In the genomic region with DNA sequence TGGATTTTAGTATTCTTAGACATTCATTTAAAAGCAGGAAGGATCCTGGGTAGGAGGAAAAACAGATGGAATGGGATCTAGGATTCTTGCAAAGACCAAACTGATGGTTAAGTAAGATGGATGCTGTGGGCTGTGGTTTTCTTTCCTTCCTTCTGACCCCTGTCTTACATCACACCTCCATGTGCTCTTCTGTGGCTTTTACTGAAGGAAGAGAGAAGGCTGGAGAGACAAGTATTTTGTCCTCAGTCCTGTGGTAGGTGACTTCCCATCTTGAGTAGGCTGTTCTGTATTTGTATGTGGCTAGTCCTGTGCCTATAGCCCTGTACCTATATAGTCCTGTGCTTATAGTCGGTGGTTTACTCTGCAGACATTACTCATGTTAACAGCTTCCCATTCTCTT, we compare ENCODE assay signal across 19 mouse cellular contexts. TPM values are rescaled to one million over a fixed set of nuclear protein-coding genes. Genes with fewer than 3 reads are reported as not detected.
A peak's percentile ranks its signal among the peaks of the same experiment; 100 is the strongest.
DNase-seq lines count a peak whose midpoint lies in the region; ATAC-seq and TF ChIP-seq lines count a peak whose summit lies in the region.
"Had no signal": no experiment of that assay in that cellular context is flagged by ENCODE, and none has a peak within 500 bp of the region (broad histone marks: within the 10 kb centered on the region; RNA-seq: fewer than 3 reads in every experiment).

No protein-coding gene starts in this region.

- no peak overlapping the region for H3K9ac ChIP-seq in intestine, embryonic 14.5 days (ENCODE audit: low read length)
- no peak overlapping the region for H3K9ac ChIP-seq in intestine, embryonic 15.5 days
- H3K9ac ChIP-seq in forebrain, embryonic 15.5 days (replicated peaks): no peak overlapping the region
- H3K9ac ChIP-seq: heart, embryonic 12.5 days; hindbrain, embryonic 14.5 days had no signal

- no peaks in the 10 kb centered on the region for H3K9me3 ChIP-seq in intestine, embryonic 14.5 days (ENCODE audit: control insufficient read depth, low read length)
- H3K9me3 ChIP-seq in intestine, embryonic 15.5 days: no peaks in the 10 kb centered on the region
- H3K9me3 ChIP-seq in forebrain, embryonic 15.5 days: no peaks in the 10 kb centered on the region
- H3K9me3 ChIP-seq: embryonic facial prominence, embryonic 10.5 days; forebrain, embryonic 10.5 days; heart, embryonic 12.5 days; hindbrain, embryonic 10.5 days had no signal

- peaks cover 31% of the 10 kb centered on the region for H3K27me3 ChIP-seq in intestine, embryonic 14.5 days (replicated peaks; ENCODE audit: control insufficient read depth, insufficient read depth, low read length)
- peaks cover 11% of the 10 kb centered on the region for H3K27me3 ChIP-seq in intestine, embryonic 15.5 days (replicated peaks)
- peaks cover 3% of the 10 kb centered on the region; the same call in 1 of the 2 replicates for H3K27me3 ChIP-seq in forebrain, embryonic 15.5 days
- H3K27me3 ChIP-seq in cerebellum, adult 2 months (ENCODE audit: control insufficient read depth, insufficient read depth, low read length): no peaks in the 10 kb centered on the region

- H3K4me1 ChIP-seq in intestine, embryonic 14.5 days (replicated peaks; ENCODE audit: control insufficient read depth, insufficient read depth, low read length): no peaks in the 10 kb centered on the region; the same call in none of the 2 replicates
- peaks cover 17% of the 10 kb centered on the region for H3K4me1 ChIP-seq in intestine, embryonic 15.5 days (replicated peaks)
- peaks cover 22% of the 10 kb centered on the region for H3K4me1 ChIP-seq in forebrain, embryonic 15.5 days
- H3K4me1 ChIP-seq in cerebellum, adult 2 months (ENCODE audit: control insufficient read depth, insufficient read depth, low read length): no peaks in the 10 kb centered on the region

- no peak for TF ChIP-seq CTCF in cerebellum, adult 2 months (IDR thresholded peaks at IDR 0.05; ENCODE audit: borderline replicate concordance, insufficient read depth, low read depth, low read length)

- WGBS in intestine, embryonic 14.5 days: 81% methylated on average over 1 of the region's 1 CpGs
- 68% methylated on average over 1 of the region's 1 CpGs for WGBS in intestine, embryonic 15.5 days
- 14% methylated on average over 1 of the region's 1 CpGs for WGBS in macrophage (ENCODE audit: missing documents)
- WGBS in forebrain, embryonic 15.5 days: 91% methylated on average over 1 of the region's 1 CpGs
- WGBS in cerebellum, adult 2 months: 79% methylated on average over 1 of the region's 1 CpGs

- ATAC-seq in intestine, embryonic 14.5 days (replicated peaks; ENCODE audit: low FRiP score, low TSS enrichment, low read depth): no peak
- no peak for ATAC-seq in intestine, embryonic 15.5 days
- ATAC-seq in forebrain, embryonic 15.5 days (replicated peaks): no peak
- ATAC-seq: forebrain, embryonic 14.5 days had no signal

- no peak overlapping the region for H3K4me3 ChIP-seq in intestine, embryonic 14.5 days (ENCODE audit: low read depth, low read length)
- H3K4me3 ChIP-seq in intestine, embryonic 15.5 days (replicated peaks): no peak overlapping the region
- no peak overlapping the region for H3K4me3 ChIP-seq in macrophage (ENCODE audit: inconsistent target)
- no peak overlapping the region for H3K4me3 ChIP-seq in forebrain, embryonic 15.5 days
- no peak overlapping the region for H3K4me3 ChIP-seq in cerebellum, adult 2 months (replicated peaks; ENCODE audit: insufficient read depth, low read depth, low read length)
- H3K4me3 ChIP-seq: embryonic facial prominence, embryonic 10.5 days; erythroblast, embryonic 14.5 days; forebrain, embryonic 10.5 days; heart, embryonic 12.5 days; hindbrain, embryonic 10.5 days had no signal

- H3K79me2 ChIP-seq in macrophage (ENCODE audit: inconsistent target): no peaks in the 10 kb centered on the region

- no peak overlapping the region for H3K4me2 ChIP-seq in intestine, embryonic 14.5 days (ENCODE audit: low read length)
- H3K4me2 ChIP-seq in intestine, embryonic 15.5 days (replicated peaks): no peak overlapping the region
- H3K4me2 ChIP-seq in forebrain, embryonic 15.5 days (replicated peaks): no peak overlapping the region
- H3K4me2 ChIP-seq: heart, embryonic 12.5 days; hindbrain, embryonic 14.5 days had no signal

- no peak overlapping the region for H3K27ac ChIP-seq in intestine, embryonic 14.5 days (ENCODE audit: low read depth)
- no peak overlapping the region for H3K27ac ChIP-seq in intestine, embryonic 15.5 days
- H3K27ac ChIP-seq in macrophage: 0 out of 2 replicates have a peak overlapping the region, but pooled peaks have one; percentile 10
- no peak overlapping the region for H3K27ac ChIP-seq in forebrain, embryonic 15.5 days (replicated peaks)
- no peak overlapping the region for H3K27ac ChIP-seq in cerebellum, adult 2 months (ENCODE audit: insufficient read depth, low read length)
- H3K27ac ChIP-seq: embryonic facial prominence, embryonic 10.5 days; forebrain, embryonic 10.5 days; hindbrain, embryonic 10.5 days; hindbrain, embryonic 14.5 days had no signal

- H3K36me3 ChIP-seq in intestine, embryonic 14.5 days (ENCODE audit: control insufficient read depth, insufficient read depth, low read length): no peaks in the 10 kb centered on the region
- H3K36me3 ChIP-seq in intestine, embryonic 15.5 days: no peaks in the 10 kb centered on the region
- no peaks in the 10 kb centered on the region for H3K36me3 ChIP-seq in macrophage (ENCODE audit: inconsistent target)
- no peaks in the 10 kb centered on the region for H3K36me3 ChIP-seq in forebrain, embryonic 15.5 days
- H3K36me3 ChIP-seq: embryonic facial prominence, embryonic 10.5 days; forebrain, embryonic 10.5 days; heart, embryonic 12.5 days; hindbrain, embryonic 10.5 days had no signal

- DNase-seq in intestine, embryonic 14.5 days (ENCODE audit: low spot score): peak; percentile 18
- peak; percentile 37 for DNase-seq in brain, adult 2 months (ENCODE audit: low read depth, low spot score)
- DNase-seq in urinary bladder, postnatal 10 days (ENCODE audit: low spot score): no peak
- no peak for DNase-seq in cerebellum, adult 2 months
- DNase-seq: adrenal gland, adult 8-10 months; cerebellum, adult 11-12 months; cerebellum, adult 9-11 months; cerebellum, postnatal 36 days; gastrocnemius, postnatal 14 days had no signal

- no peak for TF ChIP-seq POLR2A in cerebellum, adult 2 months (IDR thresholded peaks at IDR 0.05; ENCODE audit: borderline replicate concordance, insufficient read depth, low read length)

RNA-seq across cellular contexts. Expression of a gene that starts 2.3 kb away (rescaled TPM):
- polyA plus RNA-seq in intestine, embryonic 14.5 days (2014; fragmentation: Nextera tagmentation; extraction: Ambion mirVana): 0.22 and 0.30 TPM in 2 replicates
- polyA plus RNA-seq in intestine, embryonic 15.5 days (2015; fragmentation: Nextera tagmentation; extraction: Ambion mirVana): 0.39 and 0.44 TPM in 2 replicates
- total RNA-seq in macrophage (2018; cell fraction: chromatin; rRNA removed): 1 to 10 TPM in 5 of 26 experiments, under 1 TPM in 15, not detected in 6; 0.13 to 2.1 (median 0.66) TPM
- total RNA-seq in macrophage (2018; cell fraction: cytosol; rRNA removed): 1 to 10 TPM; 1.3 to 4.7 (median 2.5) TPM
- 1 to 10 TPM in 24 of 26 experiments, under 1 TPM in 2; 0.87 to 6.1 (median 1.9) TPM for total RNA-seq in macrophage (2018; cell fraction: nucleus; rRNA removed)
- 3.4 to 8.1 TPM (median 3.5 TPM) in 3 replicates for polyA plus RNA-seq in macrophage (2018)
- polyA plus RNA-seq in forebrain, embryonic 15.5 days (2015; fragmentation: Nextera tagmentation; extraction: Ambion mirVana): 4.0 and 5.2 TPM in 2 replicates
- 4.4 and 5.6 TPM in 2 replicates for polyA plus RNA-seq in cerebellum, adult 2 months (2012; rRNA removed)
- polyA plus RNA-seq: erythroblast, embryonic 14.5 days had no signal

RNA-seq across cellular contexts. Expression of a gene that starts 12.9 kb away (rescaled TPM):
- 14.0 and 15.0 TPM in 2 replicates for polyA plus RNA-seq in intestine, embryonic 14.5 days (2014; fragmentation: Nextera tagmentation; extraction: Ambion mirVana)
- polyA plus RNA-seq in intestine, embryonic 15.5 days (2015; fragmentation: Nextera tagmentation; extraction: Ambion mirVana): 9.9 and 10.2 TPM in 2 replicates
- total RNA-seq in macrophage (2018; cell fraction: chromatin; rRNA removed): 100 to 1,000 TPM in 16 of 26 experiments, 10 to 100 TPM in 10; 39.5 to 157 (median 105) TPM
- total RNA-seq in macrophage (2018; cell fraction: cytosol; rRNA removed): 10 to 100 TPM in 12 of 26 experiments, 1 to 10 TPM in 14; 4.6 to 14.5 (median 9.9) TPM
- 10 to 100 TPM; 15.1 to 85.5 (median 33.1) TPM for total RNA-seq in macrophage (2018; cell fraction: nucleus; rRNA removed)
- 9.4 to 10.7 TPM (median 10.3 TPM) in 3 replicates for polyA plus RNA-seq in macrophage (2018)
- polyA plus RNA-seq in forebrain, embryonic 15.5 days (2015; fragmentation: Nextera tagmentation; extraction: Ambion mirVana): 8.1 and 9.5 TPM in 2 replicates
- 21.5 and 23.0 TPM in 2 replicates for polyA plus RNA-seq in cerebellum, adult 2 months (2012; rRNA removed)

Comparison
In these comparisons a context has a peak if more than half of its experiments do, and no peak if none do; other contexts are left out.
1. DNase-seq: peak in intestine, embryonic 14.5 days (single experiment) and brain, adult 2 months (single experiment); none in urinary bladder, postnatal 10 days (single experiment) and cerebellum, adult 2 months (0 of 2).